Mouse (Mus musculus): Measurements from ENCODE around the gene Rassf9. TPM values are rescaled to one million over a fixed set of nuclear protein-coding genes. Genes with fewer than 3 reads are reported as not detected.

Gene Rassf9
- polyA plus RNA-seq (2021; fragmentation: Nextera tagmentation): 0.59 and 0.78 TPM in 2 replicates
- long read RNA-seq, experiment 1, full-length matches to known transcripts: 2 of 2 reads
- long read RNA-seq, experiment 1, partial matches to known transcripts: 0 of 2 reads
- long read RNA-seq, experiment 1, other reads (novel, unspliced or antisense): 0 of 2 reads
- long read RNA-seq, experiment 2, full-length matches to known transcripts: 2 of 4 reads
- long read RNA-seq, experiment 2, partial matches to known transcripts: 0 of 4 reads
- long read RNA-seq, experiment 2, other reads (novel, unspliced or antisense): 2 of 4 reads

DNA sequence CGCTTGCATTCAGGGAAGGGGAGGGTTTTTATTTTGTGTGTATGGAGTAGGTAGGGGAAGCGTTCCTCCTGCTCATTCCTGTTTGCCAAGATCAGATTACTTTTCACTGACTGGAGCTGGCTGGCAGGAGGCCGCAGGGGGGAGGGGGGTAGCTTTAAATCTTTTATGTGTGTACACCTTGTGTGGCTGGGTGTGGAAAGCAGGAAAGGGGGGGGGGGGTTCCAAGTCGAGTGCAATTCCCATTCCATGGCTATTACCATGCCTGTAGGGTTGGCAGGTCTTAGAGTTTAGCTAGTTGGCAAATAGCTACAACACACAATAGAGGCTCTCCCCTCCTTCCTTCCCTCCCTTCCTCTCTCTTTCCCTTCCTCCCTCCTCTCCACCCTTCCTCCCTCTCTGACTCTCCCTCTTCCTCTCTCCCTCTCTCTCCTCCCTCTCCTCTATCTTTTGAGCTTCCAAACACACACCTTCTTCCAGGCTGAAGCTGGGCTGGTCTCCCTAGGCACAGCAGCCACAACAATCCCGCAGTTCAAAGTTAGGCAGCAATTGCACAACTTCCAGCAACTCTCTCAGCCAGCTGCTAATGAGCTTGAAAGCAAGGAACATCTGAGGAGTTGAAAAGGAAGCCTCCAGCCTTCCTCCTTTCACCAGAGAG lies at the start of gene Rassf9:
Gene Rassf9, plus strand, starts transcription at position 416 of the 655 bp plus-strand sequence.

DNA sequence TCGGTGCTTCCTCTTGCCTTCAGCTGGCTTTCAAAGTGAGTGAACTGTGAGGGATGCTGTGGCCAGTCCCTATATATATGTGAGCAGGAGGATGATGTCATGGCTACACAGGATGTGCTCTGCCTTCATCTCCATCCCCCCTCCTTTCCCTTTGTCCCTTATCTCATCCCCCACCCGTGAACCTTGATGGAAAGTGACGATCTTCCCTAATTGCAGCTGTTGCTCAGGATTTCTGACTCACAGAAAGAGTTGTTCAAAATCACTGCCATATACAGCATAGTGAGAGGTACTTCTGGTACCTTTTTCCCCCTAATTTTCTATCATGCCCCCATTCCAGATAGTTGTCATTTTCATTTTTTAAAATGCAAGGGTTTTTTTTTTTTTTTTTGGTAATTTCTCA lies 21.6 kb upstream of the Rassf9 start, which contains the start of gene Nts:
Gene Nts, minus strand, starts transcription at position 101 of the 400 bp plus-strand sequence.

Other genes starting within 250 kb of the Rassf9 start
- 1.9 and 4.6 TPM in 2 replicates for gene Nts, start 21.7 kb upstream of the Rassf9 start, polyA plus RNA-seq (2021; fragmentation: Nextera tagmentation)

Data from left cerebral cortex, adult 6 months (tissue).